Mouse (Mus musculus): Measurements from ENCODE around the gene Vmn1r85.

DNA sequence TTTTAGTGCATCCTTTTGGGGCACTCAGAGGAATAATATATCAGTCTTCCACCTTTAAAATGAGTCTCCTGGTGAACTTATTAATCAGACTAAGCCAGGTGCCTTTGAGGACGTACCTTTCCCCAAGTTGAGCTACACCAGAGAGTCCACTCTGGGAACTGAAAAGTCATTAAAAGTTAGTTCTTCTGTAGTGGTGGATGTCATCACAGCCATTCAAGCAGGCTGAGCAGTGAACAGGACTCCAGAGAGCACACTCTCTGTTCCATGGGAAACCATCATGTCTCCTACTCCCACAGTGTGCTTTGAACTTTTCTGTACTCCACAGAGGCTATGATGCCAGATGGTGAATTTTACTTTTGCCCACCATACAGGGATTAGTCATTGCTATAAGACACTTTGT is 45.1 kb upstream of the Vmn1r85 start, which contains the start of gene Vmn1r87:
- TF ChIP-seq CTCF (IDR thresholded peaks at IDR 0.05; ENCODE audit: low read depth, low read length) (no peak), POLR2A (IDR thresholded peaks at IDR 0.05; ENCODE audit: extremely low read depth, insufficient read depth, low read length) (no peak)

Data from liver, adult 2 months (tissue).